Mouse (Mus musculus) left cerebral cortex, adult 11 months (tissue): ENCODE measurements around the gene Ppfibp2.
A peak's percentile ranks its signal among the peaks of the same experiment; 100 is the strongest.

ENCODE experiments used
- DNase-seq: peaks from one replicate; pipeline ENCODE4 v3.0.0; 2022; ENCODE audit warnings: low spot score

Gene Ppfibp2

DNA sequence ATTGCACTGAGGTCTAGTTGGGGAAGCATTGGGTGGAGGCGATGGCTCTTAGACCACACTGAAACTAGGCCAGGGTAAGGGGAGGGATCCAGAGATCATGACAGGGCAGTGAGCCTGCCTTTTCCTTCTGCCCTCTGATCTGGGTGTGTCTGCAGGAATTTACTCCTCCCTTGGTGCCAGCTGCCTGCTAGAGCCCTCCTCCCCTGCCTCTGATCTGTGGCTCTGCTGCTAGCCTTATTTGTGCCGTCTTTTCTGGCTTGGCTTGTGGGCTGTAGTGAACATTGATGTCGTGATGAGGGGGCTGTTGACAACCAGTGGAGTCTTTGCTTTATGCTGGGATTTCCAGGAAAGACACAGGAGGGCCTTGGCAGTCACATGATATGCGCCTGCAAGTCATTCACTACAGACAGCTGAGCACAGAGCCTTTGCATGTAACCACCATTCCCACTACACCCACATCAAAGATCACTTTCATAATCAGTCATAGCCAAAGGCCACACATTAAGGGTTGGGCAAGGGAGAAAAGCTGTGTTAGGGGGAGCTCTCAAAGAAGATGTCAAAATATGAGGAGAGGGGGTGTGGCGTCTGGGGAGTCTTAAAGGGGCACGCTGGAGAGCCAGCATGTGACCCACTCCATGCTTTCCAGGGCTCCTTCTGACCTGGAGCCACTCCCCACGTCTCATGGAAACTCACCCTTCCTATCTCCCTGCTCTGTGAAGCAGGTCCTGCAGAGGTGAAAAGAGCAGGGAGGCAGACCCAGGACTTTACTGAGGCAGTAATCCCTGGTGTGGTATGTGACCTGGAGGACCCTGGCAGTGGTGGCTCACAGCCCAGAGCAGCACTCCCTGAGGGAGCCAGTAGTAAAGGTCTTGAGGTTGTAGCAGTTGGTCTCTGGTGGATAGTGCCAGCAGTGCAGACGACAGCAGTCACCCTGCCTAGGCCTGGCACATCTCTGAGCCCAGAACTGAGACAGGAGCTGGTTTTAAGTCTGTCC lies 69.4 kb downstream of the Ppfibp2 start:
- DNase-seq: no peak

GRCm38 (mm10) chr7:107665221-107665585 lies 70.2 kb downstream of the Ppfibp2 start:
- no peak for DNase-seq

DNA sequence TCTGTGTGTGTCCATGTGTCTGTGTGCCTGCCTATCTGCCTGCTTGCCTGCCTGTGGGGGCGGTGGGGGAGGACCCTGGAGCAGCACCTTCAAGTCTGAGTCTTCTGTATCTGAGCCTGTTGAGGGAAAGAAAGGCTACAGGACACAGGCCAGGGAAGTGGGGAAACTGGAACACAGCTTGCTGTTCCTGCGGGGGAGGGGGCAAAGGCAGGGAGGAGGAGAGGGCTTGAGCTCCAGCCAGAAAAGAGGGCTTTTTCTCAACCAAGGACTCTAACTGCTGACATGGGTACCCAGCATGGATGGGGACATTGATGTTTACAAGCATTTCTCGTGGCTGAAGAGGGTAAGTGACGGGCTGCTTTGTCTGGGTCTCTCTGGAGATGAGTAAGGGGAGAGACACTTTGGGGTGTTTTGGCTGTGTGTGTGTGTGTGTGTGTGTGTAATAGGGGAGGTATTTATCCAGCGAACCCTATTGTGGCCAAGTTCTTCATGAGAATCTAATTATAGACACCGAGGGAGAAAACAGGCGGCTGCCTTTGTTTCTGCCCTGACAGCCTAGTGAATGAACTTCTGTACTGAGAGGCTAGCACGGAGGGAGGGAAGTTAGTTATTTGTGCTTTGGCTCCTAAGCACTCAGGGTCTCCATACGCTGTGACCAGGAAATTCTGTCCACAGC lies 70.7 kb downstream of the Ppfibp2 start:
- peak; percentile 34 for DNase-seq

GRCm38 (mm10) chr7:107666262-107666902 lies 71.4 kb downstream of the Ppfibp2 start:
- no peak for DNase-seq

GRCm38 (mm10) chr7:107668514-107668913 lies 73.5 kb downstream of the Ppfibp2 start:
- DNase-seq: no peak

DNA sequence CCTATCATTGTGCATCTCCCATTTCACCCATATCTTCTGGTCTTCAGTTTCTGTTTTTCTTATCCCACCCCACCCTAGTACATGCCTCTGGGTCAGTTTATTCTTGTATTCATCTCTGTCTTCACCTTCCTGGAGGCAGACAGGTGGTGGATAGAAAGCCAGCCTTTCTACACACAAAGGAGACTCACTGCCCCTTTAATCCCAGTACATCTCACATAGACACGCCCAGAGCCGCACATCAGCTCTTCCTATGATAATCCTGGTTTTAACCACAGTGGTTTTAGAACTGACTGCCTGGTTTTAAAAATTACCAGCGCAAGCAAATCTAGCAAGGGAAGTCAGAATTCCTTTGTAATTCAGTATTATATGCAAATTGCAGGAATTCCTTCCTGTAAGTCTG lies 80.2 kb downstream of the Ppfibp2 start:
- no peak for DNase-seq

DNA sequence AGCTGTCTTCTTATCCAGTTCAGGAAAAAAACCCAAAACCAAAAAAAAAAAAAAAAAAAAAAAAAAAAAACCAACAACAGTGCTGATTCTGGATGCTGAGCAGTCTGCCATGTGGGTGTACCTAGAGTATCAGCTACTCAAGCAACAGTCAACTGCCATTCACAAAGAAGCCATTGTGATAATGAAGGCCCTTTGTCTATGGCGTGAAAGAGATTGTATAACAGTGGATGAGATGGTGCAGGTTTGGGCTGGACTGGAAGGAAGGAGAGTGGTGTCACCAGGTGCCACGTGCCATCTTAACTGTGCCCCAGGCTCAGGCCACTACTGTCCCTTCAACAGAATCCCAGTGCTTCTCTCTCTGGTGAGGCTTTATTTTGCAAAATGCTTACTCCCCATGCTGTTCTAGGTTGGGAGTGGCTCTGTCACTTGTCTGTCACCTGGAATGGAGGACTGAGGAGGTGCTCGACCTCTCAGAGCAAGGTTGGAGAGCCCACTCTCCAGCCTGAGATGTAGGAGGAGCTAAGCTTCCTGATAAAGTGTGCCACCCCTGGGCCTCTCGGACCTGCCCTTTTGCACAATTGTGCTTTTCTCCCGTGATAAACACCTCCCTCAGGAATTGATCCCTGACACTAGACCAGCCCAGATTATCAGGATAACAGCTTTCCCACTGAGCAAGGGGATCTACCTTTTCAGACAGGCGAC lies 85.3 kb downstream of the Ppfibp2 start:
- DNase-seq: no peak

DNA sequence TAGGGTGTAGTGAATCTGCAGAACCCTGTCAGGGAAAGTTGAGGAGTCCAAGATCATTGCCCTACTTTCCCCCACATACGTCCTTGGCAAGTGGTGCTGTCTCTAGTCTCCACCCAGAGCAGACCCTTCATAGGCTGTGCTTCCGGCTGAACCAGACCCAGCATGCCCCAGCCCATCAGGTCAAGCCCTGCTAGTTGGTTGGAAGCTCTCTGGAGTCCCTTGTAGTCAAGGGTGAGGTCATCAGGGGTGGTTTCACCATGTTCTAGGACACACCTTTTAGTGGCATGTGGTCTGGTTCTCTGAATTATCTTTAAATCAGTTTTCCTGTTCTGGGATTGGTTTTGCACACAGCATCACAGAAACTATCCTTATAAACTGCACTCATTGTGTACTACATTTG lies 86.3 kb downstream of the Ppfibp2 start:
- DNase-seq: no peak

DNA sequence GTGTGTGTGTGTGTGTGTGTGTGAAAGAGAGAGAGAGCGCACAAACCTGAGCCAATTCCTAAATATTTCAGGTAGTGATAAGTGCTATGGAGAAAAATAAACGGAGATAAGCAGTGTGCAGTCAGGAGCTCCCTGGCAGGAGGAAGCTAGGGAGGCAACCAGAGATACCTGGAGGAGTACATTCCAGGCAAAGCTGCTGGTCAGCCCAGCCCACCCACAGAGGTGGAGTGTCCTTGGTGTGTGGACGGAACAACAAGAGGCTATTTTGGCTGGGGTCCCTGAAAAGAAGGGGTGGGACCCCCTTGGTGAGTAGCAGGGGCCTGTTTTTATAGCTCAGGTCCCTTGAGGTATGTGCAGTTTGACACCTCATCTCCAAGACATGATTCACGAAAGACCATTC lies 88.2 kb downstream of the Ppfibp2 start:
- no peak for DNase-seq

GRCm38 (mm10) chr7:107683622-107684021 lies 88.6 kb downstream of the Ppfibp2 start:
- DNase-seq: no peak

GRCm38 (mm10) chr7:107685238-107685954 lies 90.4 kb downstream of the Ppfibp2 start:
- DNase-seq: no peak

DNA sequence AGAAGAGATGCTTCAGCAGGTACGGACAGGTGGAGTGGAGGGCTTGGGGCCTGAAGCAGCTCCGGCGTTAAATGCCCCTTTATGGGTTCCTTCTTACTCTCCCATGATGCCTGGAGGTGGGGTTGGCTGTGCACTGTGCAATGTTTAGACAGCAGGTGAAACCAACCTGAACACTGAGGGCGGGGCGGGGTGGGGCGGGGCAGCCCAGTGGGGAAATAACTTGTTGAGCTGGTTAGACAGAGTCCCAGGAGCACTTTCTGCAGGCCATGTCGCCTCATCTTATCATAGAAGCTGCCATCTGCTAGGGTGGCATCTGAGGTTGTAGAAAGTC lies 90.9 kb downstream of the Ppfibp2 start:
- DNase-seq: no peak

DNA sequence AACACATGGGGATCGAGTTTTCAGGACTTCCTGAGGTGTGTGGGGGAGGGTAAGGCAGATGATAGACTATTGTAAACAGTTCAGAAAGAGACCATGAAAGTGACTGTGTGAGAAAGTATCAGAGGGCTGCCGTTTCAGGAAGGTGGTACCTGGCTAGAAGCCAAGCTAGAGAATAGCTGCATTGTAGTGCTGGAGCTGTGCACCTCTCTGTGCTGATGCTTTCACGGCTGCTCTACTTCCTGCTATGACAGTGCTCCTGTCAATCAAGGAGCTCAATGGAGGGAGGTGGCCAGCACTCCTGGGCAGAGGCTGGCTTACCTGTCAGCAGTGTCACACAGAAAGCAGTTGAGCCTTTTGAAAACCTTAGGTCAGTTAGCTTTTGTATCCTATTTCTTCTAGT lies 92.4 kb downstream of the Ppfibp2 start:
- no peak for DNase-seq

DNA sequence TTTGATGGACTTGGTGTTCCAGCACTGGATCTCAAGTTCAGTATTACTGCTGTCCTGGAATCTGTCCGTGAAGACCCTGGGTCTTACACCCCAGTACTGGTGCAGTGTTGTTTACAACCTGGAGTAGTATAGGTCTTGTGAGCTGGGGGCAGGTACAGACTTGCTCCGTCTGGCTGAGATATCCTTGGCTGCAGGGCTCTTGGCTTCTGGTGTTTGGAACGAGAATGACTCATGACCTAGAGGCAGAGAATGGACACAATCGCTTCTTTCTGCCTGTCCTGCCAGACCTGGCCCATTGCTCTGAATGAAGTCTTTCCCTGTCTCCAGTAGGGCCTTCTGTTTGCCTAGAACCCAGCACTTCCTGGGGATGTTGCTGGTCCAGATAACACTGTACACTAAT lies 93.0 kb downstream of the Ppfibp2 start:
- DNase-seq: no peak

DNA sequence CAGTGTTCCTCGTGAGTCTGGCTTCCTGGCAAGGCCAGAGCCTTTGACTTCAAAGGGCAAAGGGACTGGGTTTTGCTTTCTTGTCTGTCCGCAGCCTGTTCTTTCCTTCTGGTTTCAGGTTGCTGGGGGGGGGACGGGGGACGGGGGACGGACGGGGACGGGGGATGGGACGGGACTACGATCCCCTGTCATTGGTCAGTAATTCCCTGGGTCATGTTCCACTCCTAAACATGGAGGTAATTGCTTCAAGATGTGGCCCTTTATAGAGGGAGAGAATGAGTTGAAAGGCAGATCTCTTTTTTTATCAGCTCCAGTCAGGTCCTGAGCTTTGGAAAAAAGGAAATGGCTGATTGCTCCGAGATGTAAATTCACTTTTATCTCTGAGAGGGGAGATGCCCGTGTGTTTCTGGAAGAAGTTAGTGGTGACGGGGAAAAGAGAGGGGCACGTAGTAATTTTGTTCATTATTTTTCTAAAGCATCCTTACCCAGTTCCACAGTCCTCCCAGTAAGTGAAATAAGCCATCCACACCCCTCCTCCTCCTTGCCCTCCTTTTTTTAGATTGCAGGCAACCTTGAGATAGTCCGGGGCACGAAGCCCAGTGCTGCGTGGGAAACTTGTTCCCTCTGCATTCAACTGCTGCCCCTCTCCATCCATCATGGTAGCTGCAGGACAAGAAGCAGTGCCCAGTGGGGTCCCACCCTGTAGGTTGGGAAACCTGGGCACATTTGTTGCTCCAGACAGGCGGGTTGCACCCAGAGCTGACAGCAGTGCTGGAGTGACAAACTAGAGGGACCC lies 95.6 kb downstream of the Ppfibp2 start:
- DNase-seq: no peak

DNA sequence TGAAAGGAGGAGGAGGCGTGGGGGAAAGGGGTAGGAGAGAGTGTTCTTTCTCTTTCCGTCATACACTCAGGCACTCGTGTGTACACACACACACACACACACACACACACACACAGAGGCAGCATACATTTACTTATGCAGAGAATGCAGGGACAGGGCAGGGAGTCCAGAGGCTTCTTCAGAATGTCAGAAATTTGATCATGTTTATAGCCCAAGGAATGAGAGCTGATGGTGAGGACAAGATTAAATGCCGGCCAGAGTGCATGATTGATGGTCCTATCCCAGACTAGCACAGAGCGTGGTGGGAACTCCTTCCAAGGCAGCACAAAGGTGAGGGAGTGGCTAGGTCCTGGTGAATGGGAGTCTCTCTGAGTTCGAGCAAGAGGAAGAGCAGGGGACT lies 96.5 kb downstream of the Ppfibp2 start:
- DNase-seq: no peak

- no peak for DNase-seq
Observed at GRCm38 (mm10) chr7:107694254-107694947, 99.4 kb downstream of the Ppfibp2 start.

DNA sequence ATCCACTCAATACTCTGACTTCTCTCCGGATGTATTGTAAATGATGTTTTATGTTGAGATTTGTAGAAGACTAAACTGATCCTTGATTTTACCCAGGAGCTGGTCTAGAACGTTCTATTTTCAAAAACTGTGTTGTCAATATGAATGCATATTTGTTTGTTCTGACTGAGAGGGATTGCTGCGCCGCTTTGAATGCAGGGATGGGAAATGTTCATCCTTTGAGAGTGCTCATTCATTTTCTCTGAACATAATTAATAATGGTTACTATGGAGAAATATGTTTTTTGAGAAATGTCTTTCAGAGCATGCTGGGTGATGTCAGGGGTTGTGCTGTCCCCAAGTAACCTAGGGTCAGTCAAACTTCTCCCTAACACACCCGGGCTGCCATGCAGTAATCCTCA lies 102.1 kb downstream of the Ppfibp2 start:
- no peak for DNase-seq

DNA sequence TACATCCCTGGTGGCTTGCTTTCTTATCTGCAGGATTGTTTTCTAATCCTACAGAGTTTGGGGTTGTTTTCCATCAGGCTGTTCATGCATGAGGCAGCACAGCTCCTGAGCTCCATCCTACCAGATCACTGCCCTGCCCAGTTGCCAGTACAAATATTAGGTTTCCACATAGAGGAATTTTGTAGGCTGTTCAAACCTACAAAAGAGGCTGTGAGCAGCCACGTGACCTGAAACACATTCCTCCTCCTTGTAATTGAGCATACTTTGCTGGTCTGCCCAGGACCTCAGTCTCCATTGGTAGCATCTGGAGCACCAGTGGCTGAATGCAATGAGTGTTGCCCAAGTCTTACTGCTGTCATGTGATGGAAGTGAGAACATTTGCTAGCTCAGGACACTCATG lies 104.9 kb downstream of the Ppfibp2 start:
- no peak for DNase-seq

DNA sequence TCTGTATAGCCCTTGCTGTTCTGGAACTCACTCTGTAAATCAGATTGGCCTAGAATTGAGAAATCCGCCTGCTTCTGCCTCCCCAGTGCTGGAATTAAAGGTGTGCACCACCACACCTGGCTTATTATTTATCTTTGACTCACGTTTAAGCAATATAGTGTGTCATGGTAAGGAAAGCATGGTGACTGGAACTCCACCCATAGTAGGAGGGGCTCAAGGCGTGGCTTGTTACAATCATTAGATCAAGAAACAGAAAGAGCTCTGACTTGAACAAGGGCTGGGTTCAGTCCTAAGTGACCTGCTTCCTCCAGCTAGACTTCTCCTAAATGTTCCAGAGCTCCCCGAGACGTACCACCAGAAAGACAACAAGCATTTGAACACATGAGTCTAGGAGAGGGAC lies 105.6 kb downstream of the Ppfibp2 start:
- no peak for DNase-seq
